Mouse (Mus musculus): ENCODE results near the gene Adgb.

Gene Adgb

GRCm38 (mm10) chr10:10395784-10396481 is 76.2 kb downstream of the Adgb start:
- TF ChIP-seq GATA4 (IDR thresholded peaks at IDR 0.05; ENCODE audit: insufficient replicate concordance, low read length), result peak; percentile 67; the same call in 1 of the 2 replicates

GRCm38 (mm10) chr10:10374629-10375028 is 97.5 kb downstream of the Adgb start:
- TF ChIP-seq GATA4 (IDR thresholded peaks at IDR 0.05; ENCODE audit: insufficient replicate concordance, low read length), result no peak

DNA sequence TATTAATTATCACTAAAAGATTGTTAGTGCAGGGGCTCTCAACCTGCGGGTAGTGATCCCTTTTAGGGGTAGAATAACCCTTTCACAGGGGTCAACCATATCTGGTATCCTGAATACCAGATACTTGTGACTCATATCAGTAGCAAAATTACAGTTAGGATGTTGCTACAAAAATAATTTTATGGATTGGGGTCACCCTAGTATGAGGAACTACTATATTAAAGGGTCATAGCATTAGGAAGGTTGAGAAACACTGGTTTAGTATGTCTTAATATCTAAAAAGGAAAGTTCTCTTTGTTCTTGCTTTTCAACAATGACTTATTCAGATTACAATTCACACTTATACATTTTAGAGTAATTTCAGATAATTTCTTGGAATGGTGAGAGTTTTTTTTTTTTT is 108.1 kb downstream of the Adgb start:
- TF ChIP-seq GATA4 (IDR thresholded peaks at IDR 0.05; ENCODE audit: insufficient replicate concordance, low read length), result no peak

DNA sequence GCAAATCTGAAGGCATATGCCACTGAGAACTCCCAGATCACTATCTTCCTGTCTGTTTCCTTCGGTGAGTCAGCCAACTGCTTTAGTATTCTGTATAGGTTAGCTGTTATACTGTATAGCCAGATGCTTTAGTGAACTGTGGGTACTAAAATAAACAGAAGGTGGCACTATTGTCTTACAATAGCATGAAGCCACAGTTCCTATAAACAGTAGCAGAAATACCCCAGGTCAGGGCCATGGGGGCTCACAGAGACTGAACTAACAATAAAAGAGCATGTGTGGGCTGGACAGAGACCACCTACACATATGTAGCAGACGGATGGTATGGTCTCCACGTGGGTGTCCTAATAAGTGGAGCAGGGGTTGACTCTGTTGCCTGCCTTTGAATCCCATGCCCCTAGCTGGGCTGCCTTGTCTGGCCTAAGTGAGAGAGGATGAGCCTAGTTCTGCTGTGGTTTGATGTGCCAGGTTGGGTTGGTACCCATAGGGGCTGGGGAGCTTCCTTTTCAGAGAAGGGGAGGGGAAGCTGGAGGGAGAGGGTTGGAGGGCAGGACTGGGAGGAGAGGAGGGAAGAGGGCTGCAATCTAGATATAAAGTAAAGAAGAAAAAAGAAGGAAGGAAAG is 116.4 kb downstream of the Adgb start:
- no peak for TF ChIP-seq GATA4 (IDR thresholded peaks at IDR 0.05; ENCODE audit: insufficient replicate concordance, low read length)

- TF ChIP-seq GATA4 (IDR thresholded peaks at IDR 0.05; ENCODE audit: insufficient replicate concordance, low read length), result no peak
Observed at GRCm38 (mm10) chr10:10352184-10352583, 119.9 kb downstream of the Adgb start.

- TF ChIP-seq GATA4 (IDR thresholded peaks at IDR 0.05; ENCODE audit: insufficient replicate concordance, low read length), result no peak
Observed at GRCm38 (mm10) chr10:10350550-10350949, 121.6 kb downstream of the Adgb start.

- TF ChIP-seq GATA4 (IDR thresholded peaks at IDR 0.05; ENCODE audit: insufficient replicate concordance, low read length), result no peak
Observed at GRCm38 (mm10) chr10:10343930-10344329, 128.2 kb downstream of the Adgb start.

DNA sequence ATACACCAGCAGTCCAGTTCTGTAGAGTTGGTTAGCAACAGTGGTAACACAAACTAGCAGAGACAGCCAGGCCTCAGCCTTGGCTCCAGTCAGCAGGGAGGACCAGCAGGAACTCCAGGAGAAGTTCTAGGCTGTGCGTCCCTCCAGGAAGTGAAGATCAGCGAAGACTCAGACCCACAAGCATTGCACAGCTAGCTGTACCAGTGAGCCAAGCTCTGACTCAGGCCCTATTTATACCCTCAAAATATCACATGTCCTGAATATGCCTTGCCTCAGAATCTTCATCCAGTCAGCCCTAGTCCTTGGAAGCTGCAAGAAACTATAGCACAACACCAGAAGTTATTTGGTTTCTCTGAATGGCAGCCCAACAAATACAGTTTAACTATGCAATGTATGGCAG is 146.6 kb downstream of the Adgb start:
- TF ChIP-seq GATA4 (IDR thresholded peaks at IDR 0.05; ENCODE audit: insufficient replicate concordance, low read length), result no peak

GRCm38 (mm10) chr10:10322961-10323360 is 149.2 kb downstream of the Adgb start:
- TF ChIP-seq GATA4 (IDR thresholded peaks at IDR 0.05; ENCODE audit: insufficient replicate concordance, low read length), result no peak

- no peak; the same call in 1 of the 2 replicates for TF ChIP-seq GATA4 (IDR thresholded peaks at IDR 0.05; ENCODE audit: insufficient replicate concordance, low read length)
Observed at GRCm38 (mm10) chr10:10321119-10321781, 150.9 kb downstream of the Adgb start.

DNA sequence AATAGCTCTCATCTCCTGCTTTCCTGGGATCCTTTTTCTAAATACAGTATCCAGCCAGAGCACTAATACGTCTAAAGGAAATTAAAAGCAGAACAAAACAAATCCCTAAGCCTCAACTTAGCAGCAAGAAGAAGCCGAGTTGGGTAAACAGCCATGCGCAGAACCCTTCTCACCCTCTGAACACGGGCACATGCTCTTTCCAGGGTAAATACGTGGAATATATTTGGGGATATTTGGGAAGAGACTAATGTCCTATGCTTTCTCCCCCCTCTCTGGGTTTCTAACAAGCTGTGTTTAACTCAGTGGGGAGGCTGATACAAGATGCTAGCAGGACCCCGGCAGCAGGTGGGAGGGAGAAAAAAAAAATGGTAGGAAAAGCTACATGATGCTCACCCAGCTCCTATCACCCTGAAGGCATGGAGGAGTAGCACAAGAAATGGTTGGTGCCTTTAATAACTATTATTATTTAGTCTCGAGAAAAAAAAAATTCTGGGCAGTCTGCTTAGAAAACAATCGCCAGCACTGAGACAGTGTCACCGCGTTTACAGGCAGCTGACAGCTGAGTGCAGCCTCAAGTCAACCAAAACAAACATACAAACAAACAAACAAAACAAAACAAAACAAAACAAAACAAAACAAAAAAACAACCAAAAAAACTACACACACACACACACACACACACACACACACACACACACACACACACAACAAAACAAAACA is 151.6 kb downstream of the Adgb start:
- no peak for TF ChIP-seq GATA4 (IDR thresholded peaks at IDR 0.05; ENCODE audit: insufficient replicate concordance, low read length)

DNA sequence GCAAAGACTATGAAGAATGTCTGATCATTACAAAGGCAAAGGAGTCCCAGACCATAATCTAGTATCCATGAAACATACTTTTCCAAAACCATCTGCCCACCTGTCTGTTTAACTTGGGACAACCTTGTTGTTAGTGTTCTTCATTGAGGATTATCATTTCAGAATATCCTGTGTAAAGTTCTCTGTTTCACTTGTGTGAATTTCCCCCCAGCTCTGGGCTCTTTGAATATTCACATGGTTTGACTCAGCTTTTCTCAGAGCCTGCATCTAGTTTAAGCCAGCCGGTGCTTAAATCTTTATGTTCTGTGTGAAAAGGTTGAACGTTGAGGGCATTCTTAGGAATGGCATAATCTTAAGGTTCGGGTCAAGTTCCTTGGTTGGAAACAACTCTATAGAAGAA is 154.0 kb downstream of the Adgb start:
- TF ChIP-seq GATA4 (IDR thresholded peaks at IDR 0.05; ENCODE audit: insufficient replicate concordance, low read length), result no peak

- TF ChIP-seq GATA4 (IDR thresholded peaks at IDR 0.05; ENCODE audit: insufficient replicate concordance, low read length), result no peak
Observed at GRCm38 (mm10) chr10:10315631-10316030, 156.5 kb downstream of the Adgb start.

DNA sequence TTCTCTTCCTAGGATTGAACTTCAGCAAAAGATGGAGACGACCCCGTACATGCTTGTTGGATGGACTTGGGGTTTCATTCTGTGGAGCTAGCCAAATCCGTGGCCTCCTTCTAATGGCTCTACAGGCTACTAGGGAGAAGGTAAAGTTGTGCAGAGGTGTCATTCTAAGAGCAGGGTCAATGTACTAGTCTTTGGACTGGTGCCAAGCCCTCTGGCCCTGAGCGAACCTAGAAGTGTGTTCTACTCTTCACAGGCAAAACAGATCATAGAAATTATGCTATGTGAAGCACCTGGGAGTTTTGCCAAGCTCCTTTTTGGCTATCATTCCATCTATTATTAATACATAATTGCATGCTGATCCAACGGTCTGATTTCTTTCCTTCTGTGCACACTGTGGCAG is 157.6 kb downstream of the Adgb start:
- no peak for TF ChIP-seq GATA4 (IDR thresholded peaks at IDR 0.05; ENCODE audit: insufficient replicate concordance, low read length)

GRCm38 (mm10) chr10:10309877-10310426 is 162.2 kb downstream of the Adgb start:
- TF ChIP-seq GATA4 (IDR thresholded peaks at IDR 0.05; ENCODE audit: insufficient replicate concordance, low read length), result no peak

Measured in liver, adult (tissue).